Mouse (Mus musculus): ENCODE measurements around the gene Nadsyn1. TPM values are rescaled to one million over a fixed set of nuclear protein-coding genes. Genes with fewer than 3 reads are reported as not detected.

The Nadsyn1 gene
- 10.3 and 10.4 TPM in 2 replicates for polyA plus RNA-seq (2016; fragmentation: Nextera tagmentation; extraction: Ambion mirVana)

DNA sequence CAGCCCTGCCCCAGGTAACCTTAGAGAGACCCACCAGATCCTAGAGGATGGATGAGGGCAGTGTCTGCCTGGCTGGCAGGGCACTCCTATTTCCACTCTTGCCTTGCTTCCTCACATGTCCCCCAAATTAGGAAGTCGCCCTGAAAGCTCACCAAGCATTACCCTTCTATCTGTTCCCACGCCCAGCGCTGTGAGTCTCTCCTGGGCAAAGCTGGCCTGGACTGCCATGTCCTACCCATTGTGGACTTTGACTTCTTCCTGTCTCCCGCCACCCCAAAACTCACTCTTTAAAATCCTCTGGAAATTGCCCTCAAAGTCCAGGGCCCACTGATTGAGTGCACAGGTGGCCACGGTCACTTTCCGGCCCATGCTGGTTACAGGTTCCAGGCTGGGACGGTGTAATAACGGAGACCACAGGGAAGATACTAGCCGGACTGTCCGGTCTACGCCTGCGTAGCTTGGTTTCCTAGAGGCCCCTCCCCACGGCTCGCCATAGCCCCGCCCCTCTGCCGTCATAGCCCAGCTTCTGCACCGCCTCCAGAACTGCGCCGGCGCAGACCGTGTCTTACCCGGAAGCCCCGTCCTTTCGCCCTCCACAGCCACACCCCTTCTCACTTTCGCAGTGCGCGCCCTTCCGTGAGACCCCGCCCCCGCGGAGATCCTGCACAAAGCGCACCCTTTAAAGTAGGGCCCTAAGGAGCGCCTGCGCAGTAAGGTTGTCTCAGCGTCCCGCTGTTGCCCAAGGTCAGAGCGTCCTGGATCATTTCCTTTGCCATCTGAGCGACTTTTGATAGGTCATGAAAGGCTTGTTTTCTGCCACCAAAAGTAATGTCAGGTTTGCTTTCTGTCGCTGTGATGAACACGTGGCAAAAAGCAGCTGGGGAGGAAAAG, at the start of gene Nadsyn1, which contains the start of gene Dhcr7:
Gene Nadsyn1, minus strand, starts transcription at position 475 of the 891 bp plus-strand sequence.
Gene Dhcr7, plus strand, starts transcription at position 771 of the 891 bp plus-strand sequence.
- no peaks in the 10 kb centered on the region for H3K9me3 ChIP-seq (replicated peaks)
- H3K27me3 ChIP-seq (ENCODE audit: low read depth, poor library complexity, severe bottlenecking) = no peaks in the 10 kb centered on the region
- H3K4me3 ChIP-seq = peak within 1 kb of the TSS; percentile 73
- H3K36me3 ChIP-seq = peaks cover 18% of the 10 kb centered on the region
- H3K27ac ChIP-seq (replicated peaks) = peak within 1 kb of the TSS; percentile 92
- under 1% methylated on average over 40 of the region's 40 CpGs for WGBS
- peaks cover 24% of the 10 kb centered on the region for H3K4me1 ChIP-seq
- DNase-seq (ENCODE audit: low spot score) = peak; percentile 100

GRCm38 (mm10) chr7:143868874-143869273, 46.2 kb upstream of the Nadsyn1 start:
- no peak for DNase-seq (ENCODE audit: low spot score)
- Histone ChIP-seq H3K4me3 (no peak overlapping the region), H3K27ac (replicated peaks) (no peak overlapping the region), H3K9me3 (replicated peaks) (peaks cover 6% of the 10 kb centered on the region; the same call in 1 of the 2 replicates), H3K4me1 (no peaks in the 10 kb centered on the region), H3K27me3 (ENCODE audit: low read depth, poor library complexity, severe bottlenecking) (no peaks in the 10 kb centered on the region), H3K36me3 (no peaks in the 10 kb centered on the region)
- WGBS = 83% methylated on average over 4 of the region's 4 CpGs

DNA sequence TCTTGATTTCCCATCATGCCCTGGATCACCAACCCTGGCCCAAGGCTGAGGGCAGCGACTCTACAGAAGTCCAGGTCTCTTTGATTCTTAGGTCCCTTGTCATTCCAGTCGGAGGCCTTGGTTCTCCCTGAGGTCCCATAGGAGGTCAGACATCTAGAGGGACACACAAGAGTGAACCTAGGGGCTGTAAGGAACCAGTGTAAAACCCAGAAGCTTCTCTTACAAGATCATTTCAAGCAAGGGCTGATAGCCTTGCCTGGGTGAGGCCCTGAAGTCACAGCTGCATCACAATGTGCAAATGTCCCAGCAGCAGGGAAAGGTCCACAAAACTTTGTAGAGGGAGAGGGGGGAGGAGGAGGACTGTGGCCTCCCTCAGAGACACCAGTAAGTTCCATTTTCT, 43.9 kb upstream of the Nadsyn1 start, which contains the start of gene Gm498:
Gene Gm498, plus strand, starts transcription at position 301 of the 400 bp plus-strand sequence.
- Histone ChIP-seq H3K27me3 (ENCODE audit: low read depth, poor library complexity, severe bottlenecking) (no peaks in the 10 kb centered on the region), H3K4me1 (no peaks in the 10 kb centered on the region), H3K27ac (replicated peaks) (no peak within 1 kb of the TSS), H3K9me3 (replicated peaks) (no peaks in the 10 kb centered on the region), H3K4me3 (no peak within 1 kb of the TSS), H3K36me3 (no peaks in the 10 kb centered on the region)
- 90% methylated on average over 2 of the region's 2 CpGs for WGBS
- no peak for DNase-seq (ENCODE audit: low spot score)

DNA sequence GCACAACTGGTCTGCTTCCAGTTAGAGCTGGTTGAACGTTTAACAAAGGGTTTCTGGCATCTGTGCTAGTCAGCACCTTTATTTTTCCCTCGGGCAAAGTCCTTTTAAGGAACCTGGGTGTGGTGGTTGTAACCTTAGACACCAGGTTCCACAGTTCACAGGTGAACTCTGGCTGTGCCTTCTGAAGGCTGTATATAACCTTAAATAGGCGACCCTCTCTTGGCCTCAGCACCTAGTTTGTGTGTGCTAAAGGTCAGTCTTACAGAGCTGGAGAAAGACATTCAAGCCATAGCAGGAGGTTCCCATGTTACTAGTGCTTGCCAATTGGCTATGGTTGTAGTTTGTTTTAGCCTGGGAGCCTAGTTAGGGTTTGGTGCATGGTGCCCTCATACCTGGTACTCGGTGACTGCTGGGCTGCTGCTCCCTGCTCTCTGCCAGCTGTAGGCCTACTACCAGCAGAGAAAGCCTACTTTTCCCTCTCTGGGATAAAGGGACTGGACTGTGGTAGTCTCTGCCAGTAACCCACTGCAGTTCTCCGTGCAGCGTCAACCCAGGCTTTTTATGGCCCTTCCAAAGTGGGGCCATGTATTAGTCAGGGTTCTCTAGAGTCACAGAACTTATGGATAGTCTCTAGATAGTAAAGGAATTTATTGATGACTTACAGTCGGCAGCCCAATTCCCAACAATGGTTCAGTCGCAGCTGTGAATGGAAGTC, 26.3 kb upstream of the Nadsyn1 start:
- no peak for DNase-seq (ENCODE audit: low spot score)
- WGBS = 91% methylated on average over 8 of the region's 8 CpGs
- Histone ChIP-seq H3K9me3 (replicated peaks) (no peaks in the 10 kb centered on the region), H3K4me1 (no peaks in the 10 kb centered on the region), H3K36me3 (peaks cover 53% of the 10 kb centered on the region), H3K27ac (replicated peaks) (no peak overlapping the region), H3K27me3 (ENCODE audit: low read depth, poor library complexity, severe bottlenecking) (no peaks in the 10 kb centered on the region), H3K4me3 (no peak overlapping the region)

DNA sequence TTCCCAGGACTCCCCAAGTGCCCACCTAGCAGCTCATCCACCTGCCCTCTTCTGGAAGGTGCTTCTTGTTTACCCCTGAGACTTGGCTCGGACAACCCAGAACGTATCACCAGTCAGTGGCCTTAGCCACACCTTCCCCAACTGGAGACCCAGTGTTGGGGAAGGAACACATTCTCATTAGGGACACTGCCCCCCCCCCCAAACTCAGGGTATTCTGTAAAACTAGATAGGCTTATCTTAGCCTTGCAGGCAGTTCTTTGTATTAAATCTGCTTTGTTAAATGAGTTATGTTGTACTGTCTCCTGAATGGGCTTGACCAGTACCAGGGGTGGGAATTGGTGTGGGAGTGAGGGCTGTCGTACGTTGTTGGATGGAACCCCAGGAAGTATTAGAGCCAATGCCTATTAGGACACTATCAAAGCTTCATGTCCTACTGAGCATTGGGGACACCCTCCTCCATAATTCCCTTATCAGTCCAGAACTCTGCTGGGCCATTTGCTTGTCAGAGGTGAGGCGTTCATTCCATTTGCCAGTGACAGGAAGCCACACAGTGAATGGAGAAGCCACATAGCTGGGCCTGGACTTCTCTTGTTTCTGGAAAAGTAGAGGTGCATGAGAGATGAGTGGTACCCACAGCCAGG, 25.6 kb upstream of the Nadsyn1 start:
- Histone ChIP-seq H3K36me3 (peaks cover 60% of the 10 kb centered on the region), H3K4me3 (no peak overlapping the region), H3K27me3 (ENCODE audit: low read depth, poor library complexity, severe bottlenecking) (no peaks in the 10 kb centered on the region), H3K9me3 (replicated peaks) (no peaks in the 10 kb centered on the region), H3K4me1 (no peaks in the 10 kb centered on the region), H3K27ac (replicated peaks) (no peak overlapping the region)
- 94% methylated on average over 5 of the region's 5 CpGs for WGBS
- DNase-seq (ENCODE audit: low spot score) = no peak

DNA sequence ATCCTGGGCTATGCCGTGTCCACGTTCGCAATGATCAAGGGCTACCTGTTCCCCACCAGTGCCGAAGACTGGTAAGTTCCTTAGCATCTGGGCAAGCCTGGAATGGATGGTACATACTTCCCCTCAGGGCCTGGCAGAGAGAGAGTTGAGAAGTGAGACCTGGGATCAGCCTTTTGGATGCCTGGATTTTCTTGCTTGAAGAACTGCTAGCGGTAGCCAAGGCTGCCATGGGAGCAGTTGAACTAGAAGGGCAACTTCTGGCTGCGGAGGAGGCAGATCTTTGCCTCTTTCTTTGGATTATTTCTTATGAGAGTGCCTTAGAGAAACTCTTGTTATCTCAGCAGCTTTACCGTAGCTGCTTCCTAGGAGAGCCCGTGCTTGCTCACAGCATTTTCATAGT, 18.7 kb upstream of the Nadsyn1 start:
- Histone ChIP-seq H3K27ac (replicated peaks) (no peak overlapping the region), H3K27me3 (ENCODE audit: low read depth, poor library complexity, severe bottlenecking) (no peaks in the 10 kb centered on the region), H3K9me3 (replicated peaks) (no peaks in the 10 kb centered on the region), H3K4me1 (no peaks in the 10 kb centered on the region), H3K36me3 (peaks cover 100% of the 10 kb centered on the region), H3K4me3 (no peak overlapping the region)
- WGBS = 94% methylated on average over 8 of the region's 8 CpGs
- DNase-seq (ENCODE audit: low spot score) = no peak

- Histone ChIP-seq H3K36me3 (peaks cover 92% of the 10 kb centered on the region), H3K4me1 (peaks cover 6% of the 10 kb centered on the region; the same call in 1 of the 2 replicates), H3K27ac (replicated peaks) (no peak overlapping the region), H3K4me3 (no peak overlapping the region), H3K9me3 (replicated peaks) (no peaks in the 10 kb centered on the region), H3K27me3 (ENCODE audit: low read depth, poor library complexity, severe bottlenecking) (no peaks in the 10 kb centered on the region)
- DNase-seq (ENCODE audit: low spot score) = no peak
- 92% methylated on average over 5 of the region's 5 CpGs for WGBS
Measured at GRCm38 (mm10) chr7:143840121-143840520, 17.5 kb upstream of the Nadsyn1 start.

GRCm38 (mm10) chr7:143837705-143838358, 15.2 kb upstream of the Nadsyn1 start:
- H3K4me1 ChIP-seq = peaks cover 21% of the 10 kb centered on the region
- no peaks in the 10 kb centered on the region for H3K27me3 ChIP-seq (ENCODE audit: low read depth, poor library complexity, severe bottlenecking)
- peaks cover 82% of the 10 kb centered on the region for H3K36me3 ChIP-seq
- H3K27ac ChIP-seq (replicated peaks) = no peak overlapping the region
- WGBS = 92% methylated on average over 3 of the region's 3 CpGs
- H3K4me3 ChIP-seq = no peak overlapping the region
- no peaks in the 10 kb centered on the region for H3K9me3 ChIP-seq (replicated peaks)
- DNase-seq (ENCODE audit: low spot score) = no peak

DNA sequence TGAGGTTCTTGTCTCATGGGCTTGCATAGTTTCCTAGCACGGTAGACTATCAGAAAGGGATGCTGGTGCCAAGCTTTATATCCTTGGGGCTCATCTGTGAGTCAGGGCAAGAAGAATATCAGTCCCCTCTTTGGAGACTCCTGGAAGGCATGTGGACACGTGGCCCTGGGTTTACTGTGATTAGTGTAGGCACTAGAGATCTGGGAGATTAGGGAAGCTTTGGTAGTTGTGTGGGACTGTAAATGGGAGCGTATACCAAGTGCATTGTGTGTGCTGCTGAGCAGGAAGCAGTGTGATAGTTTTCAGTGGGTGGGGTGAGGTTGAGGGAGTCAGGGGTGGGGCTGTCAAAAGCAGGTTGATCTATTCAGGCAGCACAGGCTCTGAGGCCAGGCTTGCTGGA, 12.3 kb upstream of the Nadsyn1 start:
- Histone ChIP-seq H3K36me3 (peaks cover 68% of the 10 kb centered on the region), H3K27me3 (ENCODE audit: low read depth, poor library complexity, severe bottlenecking) (no peaks in the 10 kb centered on the region), H3K9me3 (replicated peaks) (no peaks in the 10 kb centered on the region), H3K27ac (replicated peaks) (no peak overlapping the region), H3K4me3 (no peak overlapping the region), H3K4me1 (peaks cover 47% of the 10 kb centered on the region)
- 85% methylated on average over 3 of the region's 3 CpGs for WGBS
- DNase-seq (ENCODE audit: low spot score) = no peak

- H3K9me3 ChIP-seq (replicated peaks) = no peaks in the 10 kb centered on the region
- H3K4me3 ChIP-seq = no peak overlapping the region
- no peak for DNase-seq (ENCODE audit: low spot score)
- peaks cover 61% of the 10 kb centered on the region for H3K36me3 ChIP-seq
- no peaks in the 10 kb centered on the region for H3K27me3 ChIP-seq (ENCODE audit: low read depth, poor library complexity, severe bottlenecking)
- no peak overlapping the region for H3K27ac ChIP-seq (replicated peaks)
- H3K4me1 ChIP-seq = peaks cover 50% of the 10 kb centered on the region
- 85% methylated on average over 2 of the region's 2 CpGs for WGBS
Measured at GRCm38 (mm10) chr7:143834316-143834715, 11.7 kb upstream of the Nadsyn1 start.

DNA sequence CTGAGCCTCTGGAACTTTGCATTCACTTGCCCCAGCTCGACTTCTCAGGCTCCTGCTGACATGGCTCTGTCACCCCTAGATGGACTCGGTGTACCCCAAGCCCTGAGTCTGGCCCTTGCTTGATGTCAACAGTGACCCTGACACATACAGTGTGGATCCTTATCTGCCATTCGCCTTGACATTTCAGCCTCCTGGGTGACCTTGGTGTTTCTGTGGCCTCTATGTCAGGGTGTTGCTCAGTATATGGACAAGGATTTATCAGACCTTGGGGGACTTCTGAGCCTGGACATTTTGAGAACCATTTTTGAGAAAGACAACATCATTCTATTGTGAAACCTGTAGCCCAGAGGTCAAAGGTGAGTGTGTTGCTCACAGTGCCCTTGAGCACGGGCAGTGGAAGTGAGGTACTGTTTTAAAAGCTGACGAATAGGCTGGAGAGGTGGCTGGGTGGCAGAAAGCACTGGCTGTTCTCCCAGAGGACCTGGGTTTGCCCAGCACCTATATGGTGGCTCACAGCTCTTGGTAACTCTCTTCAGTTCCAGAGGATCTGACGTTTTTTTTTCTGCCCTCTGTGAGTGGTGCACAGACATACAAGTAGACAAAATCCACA, 11.0 kb upstream of the Nadsyn1 start:
- Histone ChIP-seq H3K36me3 (peaks cover 55% of the 10 kb centered on the region), H3K4me1 (peaks cover 54% of the 10 kb centered on the region), H3K27me3 (ENCODE audit: low read depth, poor library complexity, severe bottlenecking) (no peaks in the 10 kb centered on the region), H3K4me3 (no peak overlapping the region), H3K27ac (replicated peaks) (no peak overlapping the region), H3K9me3 (replicated peaks) (no peaks in the 10 kb centered on the region)
- WGBS = 81% methylated on average over 6 of the region's 6 CpGs
- DNase-seq (ENCODE audit: low spot score) = no peak

- H3K36me3 ChIP-seq = peaks cover 44% of the 10 kb centered on the region
- peak overlapping the region; percentile 16; the same call in 1 of the 2 replicates for H3K4me3 ChIP-seq
- H3K27ac ChIP-seq (replicated peaks) = no peak overlapping the region
- no peaks in the 10 kb centered on the region for H3K27me3 ChIP-seq (ENCODE audit: low read depth, poor library complexity, severe bottlenecking)
- no peak for DNase-seq (ENCODE audit: low spot score)
- H3K4me1 ChIP-seq = peaks cover 54% of the 10 kb centered on the region
- H3K9me3 ChIP-seq (replicated peaks) = no peaks in the 10 kb centered on the region
- 94% methylated on average over 2 of the region's 2 CpGs for WGBS
Measured at GRCm38 (mm10) chr7:143832611-143833010, 10.0 kb upstream of the Nadsyn1 start.
